Mouse (Mus musculus): ENCODE data around the gene Arl10. TPM values are rescaled to one million over a fixed set of nuclear protein-coding genes. Genes with fewer than 3 reads are reported as not detected.

Gene Arl10
- total and polyA plus RNA-seq, 3 experiments: 1.7 to 17.4 (median 2.5) TPM

DNA sequence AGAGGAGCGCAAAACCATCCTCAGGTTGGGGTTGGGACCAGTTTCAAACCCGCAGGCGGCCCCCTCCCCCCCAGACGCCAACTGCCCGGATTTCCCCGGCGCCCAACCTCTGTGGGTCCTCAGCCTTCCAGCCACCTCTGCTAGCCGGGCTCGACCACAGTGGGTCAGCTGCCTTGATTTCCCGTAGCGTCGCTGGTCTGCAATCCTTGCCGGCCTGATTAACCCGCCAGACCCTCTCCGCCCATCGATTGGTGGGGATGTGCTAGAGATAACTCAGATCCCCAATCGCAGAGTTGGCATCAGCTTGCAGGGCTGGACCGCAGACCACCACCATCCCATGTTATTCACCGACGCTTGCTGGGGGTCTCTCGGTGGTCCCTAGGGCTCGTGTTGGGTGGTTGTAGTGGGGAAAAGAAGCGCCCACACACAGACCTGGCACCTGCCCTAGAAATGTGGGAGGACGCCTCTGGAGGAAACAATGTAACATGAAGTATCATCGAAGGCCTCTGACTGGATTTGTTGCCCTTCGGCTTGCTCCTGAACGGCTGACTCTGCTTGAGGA lies 47.2 kb downstream of the Arl10 start:
- Histone ChIP-seq H3K4me1 (ENCODE audit: control insufficient read depth in 1 of 2, insufficient read depth in 2 of 2) (peaks cover 15 to 41% of the 10 kb centered on the region in 2 experiments), H3K27ac (ENCODE audit: insufficient read depth, low read depth) (peak overlapping the region; percentile 51), H3K27me3 (replicated peaks) (peaks cover 6% of the 10 kb centered on the region), H3K36me3 (replicated peaks in 1 of 2; ENCODE audit: control insufficient read depth in 1 of 2, insufficient read depth in 1 of 2, low read length in 1 of 2) (peaks cover 2 to 25% of the 10 kb centered on the region in 2 experiments), H3K4me3 (replicated peaks in 1 of 3; ENCODE audit: low read depth in 2 of 3, low read length in 2 of 3, poor library complexity in 1 of 3) (peak overlapping the region; percentile 90 to 100 (median 90)), H3K4me2 (ENCODE audit: insufficient read depth, low read depth, poor library complexity, severe bottlenecking) (peak overlapping the region; percentile 60), H3K9me3 (replicated peaks; ENCODE audit: low read length) (peaks cover 2% of the 10 kb centered on the region), H3K79me2 (replicated peaks; ENCODE audit: control insufficient read depth, extremely low read depth, insufficient read depth, poor library complexity, severe bottlenecking) (peaks cover 51% of the 10 kb centered on the region), H3K9ac (ENCODE audit: insufficient read depth, low read depth) (peak overlapping the region; percentile 86)
- TF ChIP-seq CTCF (conservative IDR thresholded peaks at IDR 0.05 in 1 of 2, IDR thresholded peaks at IDR 0.05 in 1 of 2; ENCODE audit: low read depth in 2 of 2, low read length in 2 of 2): no peak
- 0 out of 2 replicates have a peak, but pooled peaks have one; percentile 18 for TF ChIP-seq SIN3A (IDR thresholded peaks at IDR 0.05; ENCODE audit: low read length)
- peak; percentile 28 for DNase-seq (ENCODE audit: extremely low read depth)
- in situ Hi-C loops (cut with MboI; ENCODE audit: low pct_ligation_motif_present, low pct_unique_long_range_greater_than_20kb, low sequenced_read_pairs) (no loop called here), dilution Hi-C loops (cut with MboI; ENCODE audit: extremely low pct_ligation_motif_present, extremely low pct_unique_long_range_greater_than_20kb, low sequenced_read_pairs) (no loop called here)

DNA sequence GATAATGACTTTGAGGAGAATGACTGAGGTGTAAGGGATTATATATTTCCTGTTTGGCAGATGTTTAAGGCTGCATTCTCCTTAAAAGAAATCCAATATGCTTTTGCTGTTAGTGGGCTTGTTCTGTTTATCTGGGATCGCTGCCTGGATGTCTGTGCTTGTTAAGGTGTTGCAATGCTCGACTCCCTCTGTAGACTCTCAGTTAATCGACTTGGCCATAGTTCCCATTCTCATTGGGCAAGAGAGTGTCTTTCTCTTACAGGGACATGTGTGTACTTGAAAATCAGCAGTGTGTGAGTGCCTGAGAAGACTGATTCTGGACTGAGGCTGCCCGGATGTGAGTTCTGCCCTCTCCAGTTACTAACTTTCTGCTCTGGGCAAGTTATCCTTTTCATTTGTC lies 54.3 kb downstream of the Arl10 start:
- H3K36me3 ChIP-seq (replicated peaks in 1 of 2; ENCODE audit: control insufficient read depth in 1 of 2, insufficient read depth in 1 of 2, low read length in 1 of 2): peaks cover 13 to 68% of the 10 kb centered on the region in 2 experiments
- H3K9me3 ChIP-seq (replicated peaks; ENCODE audit: low read length): no peaks in the 10 kb centered on the region
- H3K79me2 ChIP-seq (replicated peaks; ENCODE audit: control insufficient read depth, extremely low read depth, insufficient read depth, poor library complexity, severe bottlenecking): peaks cover 84% of the 10 kb centered on the region
- no peak overlapping the region for H3K27ac ChIP-seq (ENCODE audit: insufficient read depth, low read depth)
- no peak overlapping the region for H3K9ac ChIP-seq (ENCODE audit: insufficient read depth, low read depth)
- TF ChIP-seq RAD21 (IDR thresholded peaks at IDR 0.05; ENCODE audit: low read depth, low read length): no peak
- TF ChIP-seq CHD2 (IDR thresholded peaks at IDR 0.05; ENCODE audit: low read length): no peak
- dilution Hi-C loops (cut with MboI; ENCODE audit: extremely low pct_ligation_motif_present, extremely low pct_unique_long_range_greater_than_20kb, low sequenced_read_pairs) (no loop called here), in situ Hi-C loops (cut with MboI; ENCODE audit: low pct_ligation_motif_present, low pct_unique_long_range_greater_than_20kb, low sequenced_read_pairs) (no loop called here)
- H3K4me2 ChIP-seq (ENCODE audit: insufficient read depth, low read depth, poor library complexity, severe bottlenecking): no peak overlapping the region
- DNase-seq (ENCODE audit: extremely low read depth): no peak
- no peaks in the 10 kb centered on the region for H3K27me3 ChIP-seq (replicated peaks)
- peaks cover 5 to 31% of the 10 kb centered on the region in 2 experiments for H3K4me1 ChIP-seq (ENCODE audit: control insufficient read depth in 1 of 2, insufficient read depth in 2 of 2)
- H3K4me3 ChIP-seq (replicated peaks in 1 of 3; ENCODE audit: low read depth in 2 of 3, low read length in 2 of 3, poor library complexity in 1 of 3): no peak overlapping the region

Other genes starting within 250 kb of the Arl10 start
- 0.04 and 0.21 TPM in 2 replicates for gene Cplx2, start 203.7 kb upstream of the Arl10 start, total RNA-seq (2012; rRNA removed)
- gene Cplx2, start 203.7 kb upstream of the Arl10 start, total RNA-seq (2014; rRNA removed): 0.04 and 0.05 TPM in 2 replicates
- 0.11 and 0.19 TPM in 2 replicates for gene Cplx2, start 203.7 kb upstream of the Arl10 start, polyA plus RNA-seq (2012; ENCODE audit: insufficient read length, low read depth)
- 77.5 and 84.5 TPM in 2 replicates for gene Thoc3, start 106.2 kb upstream of the Arl10 start, total RNA-seq (2012; rRNA removed)
- gene Thoc3, start 106.2 kb upstream of the Arl10 start, total RNA-seq (2014; rRNA removed): 72.1 and 81.8 TPM in 2 replicates
- gene Thoc3, start 106.2 kb upstream of the Arl10 start, polyA plus RNA-seq (2012; ENCODE audit: insufficient read length, low read depth): 93.1 and 98.7 TPM in 2 replicates
- gene Simc1, start 71.2 kb upstream of the Arl10 start, total RNA-seq (2012; rRNA removed): 6.8 and 8.1 TPM in 2 replicates
- 4.8 and 6.2 TPM in 2 replicates for gene Simc1, start 71.2 kb upstream of the Arl10 start, total RNA-seq (2014; rRNA removed)
- 16.0 and 16.6 TPM in 2 replicates for gene Simc1, start 71.2 kb upstream of the Arl10 start, polyA plus RNA-seq (2012; ENCODE audit: insufficient read length, low read depth)
- 25.0 and 26.4 TPM in 2 replicates for gene 4833439L19Rik, start 9.6 kb upstream of the Arl10 start, total RNA-seq (2012; rRNA removed)
- gene 4833439L19Rik, start 9.6 kb upstream of the Arl10 start, total RNA-seq (2014; rRNA removed): 23.1 and 23.5 TPM in 2 replicates
- 23.0 and 23.5 TPM in 2 replicates for gene 4833439L19Rik, start 9.6 kb upstream of the Arl10 start, polyA plus RNA-seq (2012; ENCODE audit: insufficient read length, low read depth)
- gene Nop16, start 15.1 kb downstream of the Arl10 start, total RNA-seq (2012; rRNA removed): 100 and 137 TPM in 2 replicates
- 127 and 132 TPM in 2 replicates for gene Nop16, start 15.1 kb downstream of the Arl10 start, total RNA-seq (2014; rRNA removed)
- 187 and 197 TPM in 2 replicates for gene Nop16, start 15.1 kb downstream of the Arl10 start, polyA plus RNA-seq (2012; ENCODE audit: insufficient read length, low read depth)
- gene Higd2a, start 15.2 kb downstream of the Arl10 start, total RNA-seq (2012; rRNA removed): 75.7 and 86.0 TPM in 2 replicates
- gene Higd2a, start 15.2 kb downstream of the Arl10 start, total RNA-seq (2014; rRNA removed): 44.2 and 51.6 TPM in 2 replicates
- gene Higd2a, start 15.2 kb downstream of the Arl10 start, polyA plus RNA-seq (2012; ENCODE audit: insufficient read length, low read depth): 89.8 and 106 TPM in 2 replicates
- gene Cltb, start 36.3 kb downstream of the Arl10 start, total RNA-seq (2012; rRNA removed): 17.9 and 18.9 TPM in 2 replicates
- 9.2 and 10.2 TPM in 2 replicates for gene Cltb, start 36.3 kb downstream of the Arl10 start, total RNA-seq (2014; rRNA removed)
- gene Cltb, start 36.3 kb downstream of the Arl10 start, polyA plus RNA-seq (2012; ENCODE audit: insufficient read length, low read depth): 19.5 and 27.2 TPM in 2 replicates
- 39.6 and 40.8 TPM in 2 replicates for gene Faf2, start 46.8 kb downstream of the Arl10 start, total RNA-seq (2012; rRNA removed)
- gene Faf2, start 46.8 kb downstream of the Arl10 start, total RNA-seq (2014; rRNA removed): 43.7 and 50.5 TPM in 2 replicates
- 51.7 and 56.6 TPM in 2 replicates for gene Faf2, start 46.8 kb downstream of the Arl10 start, polyA plus RNA-seq (2012; ENCODE audit: insufficient read length, low read depth)
- gene Rnf44, start 118.9 kb downstream of the Arl10 start, total RNA-seq (2012; rRNA removed): 12.3 TPM in 2 replicates
- 5.6 and 6.7 TPM in 2 replicates for gene Rnf44, start 118.9 kb downstream of the Arl10 start, total RNA-seq (2014; rRNA removed)
- gene Rnf44, start 118.9 kb downstream of the Arl10 start, polyA plus RNA-seq (2012; ENCODE audit: insufficient read length, low read depth): 32.5 and 38.1 TPM in 2 replicates
- not detected in 2 replicates for gene Cdhr2, start 126.4 kb downstream of the Arl10 start, total RNA-seq (2012; rRNA removed)
- gene Cdhr2, start 126.4 kb downstream of the Arl10 start, total RNA-seq (2014; rRNA removed): not detected in 2 replicates
- not detected in 2 replicates for gene Cdhr2, start 126.4 kb downstream of the Arl10 start, polyA plus RNA-seq (2012; ENCODE audit: insufficient read length, low read depth)
- gene Gprin1, start 174.9 kb downstream of the Arl10 start, total RNA-seq (2012; rRNA removed): not detected in 2 replicates
- not detected in 2 replicates for gene Gprin1, start 174.9 kb downstream of the Arl10 start, total RNA-seq (2014; rRNA removed)
- not detected in 2 replicates for gene Gprin1, start 174.9 kb downstream of the Arl10 start, polyA plus RNA-seq (2012; ENCODE audit: insufficient read length, low read depth)
- gene Sncb, start 191.6 kb downstream of the Arl10 start, total RNA-seq (2012; rRNA removed): not detected in 2 replicates
- not detected in 2 replicates for gene Sncb, start 191.6 kb downstream of the Arl10 start, total RNA-seq (2014; rRNA removed)
- gene Sncb, start 191.6 kb downstream of the Arl10 start, polyA plus RNA-seq (2012; ENCODE audit: insufficient read length, low read depth): not detected in 2 replicates
- not detected in 2 replicates for gene Eif4e1b, start 209.0 kb downstream of the Arl10 start, total RNA-seq (2012; rRNA removed)
- gene Eif4e1b, start 209.0 kb downstream of the Arl10 start, total RNA-seq (2014; rRNA removed): not detected in 2 replicates
- not detected in 2 replicates for gene Eif4e1b, start 209.0 kb downstream of the Arl10 start, polyA plus RNA-seq (2012; ENCODE audit: insufficient read length, low read depth)
- 0.63 and 0.68 TPM in 2 replicates for gene Tspan17, start 214.4 kb downstream of the Arl10 start, total RNA-seq (2012; rRNA removed)
- gene Tspan17, start 214.4 kb downstream of the Arl10 start, total RNA-seq (2014; rRNA removed): 0.19 TPM in 1 of 2 replicates, not detected in the other
- gene Tspan17, start 214.4 kb downstream of the Arl10 start, polyA plus RNA-seq (2012; ENCODE audit: insufficient read length, low read depth): 0.61 and 0.91 TPM in 2 replicates

All from CH12.LX (cell line).